Mouse (Mus musculus): ENCODE results near the gene Limch1.

DNA sequence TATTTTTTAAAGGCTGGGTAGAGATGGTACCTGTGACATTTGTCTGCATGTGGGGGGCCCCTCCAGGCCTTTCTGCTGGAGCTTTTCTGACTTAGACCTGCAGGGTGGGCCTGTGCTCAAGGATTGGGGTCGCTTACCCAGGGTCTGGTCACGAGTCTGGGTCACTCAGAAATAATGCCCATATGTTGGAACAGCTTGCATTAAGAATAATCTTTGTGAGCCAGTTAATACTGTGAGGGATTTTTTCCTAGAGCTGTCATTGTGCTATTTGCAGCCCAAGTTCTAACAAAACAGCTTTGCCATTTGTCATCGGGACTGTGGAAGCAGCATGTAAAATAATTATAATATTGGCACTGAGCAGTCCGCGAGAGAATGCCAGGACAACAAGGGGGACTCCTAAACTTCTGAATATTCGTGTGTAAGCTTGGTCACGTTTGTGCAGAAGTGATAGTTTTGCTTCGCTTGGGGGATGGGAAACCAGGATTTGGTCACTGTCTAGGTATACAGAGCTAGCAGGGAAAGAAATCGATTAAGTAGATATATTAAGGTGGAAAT is 63.5 kb downstream of the Limch1 start:
- TF ChIP-seq CTCF (IDR thresholded peaks at IDR 0.05; ENCODE audit: low read depth, low read length) (no peak), POLR2A (IDR thresholded peaks at IDR 0.05; ENCODE audit: borderline replicate concordance, low read depth, low read length) (no peak)

Data from bone marrow macrophage, adult 2 months (primary cell).